In the genomic region with DNA sequence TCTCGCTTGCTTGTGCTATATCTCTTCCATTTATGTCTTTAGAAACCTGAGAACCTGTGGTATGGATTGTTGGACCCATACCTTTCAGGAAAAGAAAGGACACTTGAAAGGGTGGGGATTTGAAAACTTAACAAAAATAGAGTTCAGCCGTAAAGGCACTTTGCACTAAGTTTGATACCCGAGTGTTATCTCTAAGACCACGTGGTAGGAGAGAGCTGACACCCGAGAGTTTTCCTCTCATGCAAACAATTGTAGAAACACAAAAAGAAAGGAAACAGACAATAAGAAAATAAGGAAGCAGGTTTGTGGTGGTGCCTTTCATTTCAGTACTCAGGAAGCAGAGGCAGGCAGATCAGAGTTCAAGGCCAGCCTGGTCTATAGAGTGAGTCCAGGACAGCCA, we compare ENCODE assay signal across 21 mouse cellular contexts.
"Had no signal": no experiment of that assay in that cellular context is flagged by ENCODE, and none has a peak within 500 bp of the region (broad histone marks: within the 10 kb centered on the region; RNA-seq: fewer than 3 reads in every experiment).

No protein-coding gene starts in this region.

- H3K4me3 ChIP-seq: lung, embryonic 15.5 days; midbrain, embryonic 10.5 days; midbrain, embryonic 13.5 days; midbrain, embryonic 15.5 days; myocyte; neural tube, embryonic 13.5 days; neural tube, embryonic 15.5 days had no signal

- H3K27ac ChIP-seq: lung, embryonic 15.5 days; macrophage; midbrain, embryonic 10.5 days; midbrain, embryonic 13.5 days; midbrain, embryonic 15.5 days; neural tube, embryonic 13.5 days; neural tube, embryonic 15.5 days had no signal

- ATAC-seq: liver, postnatal 0 days; lung, postnatal 0 days; midbrain, embryonic 13.5 days; midbrain, embryonic 15.5 days had no signal

- H3K27me3 ChIP-seq: lung, embryonic 15.5 days; midbrain, embryonic 13.5 days; midbrain, embryonic 15.5 days; neural tube, embryonic 13.5 days; neural tube, embryonic 15.5 days had no signal

- DNase-seq: liver, postnatal 0 days; lung, adult 2 months; lung, postnatal 14 days; lung, postnatal 36 days; retina, postnatal 1 day; right cerebral cortex, adult 18-20 months; right cerebral cortex, postnatal 25 days; right cerebral cortex, postnatal 4 days; spleen, adult 18-20 months; thymus, adult 18-20 months; thymus, postnatal 14 days; thymus, postnatal 36 days had no signal

- H3K4me2 ChIP-seq: lung, embryonic 15.5 days; midbrain, embryonic 13.5 days; midbrain, embryonic 15.5 days; neural tube, embryonic 13.5 days; neural tube, embryonic 15.5 days had no signal

- H3K9ac ChIP-seq: liver, postnatal 0 days; lung, embryonic 15.5 days; midbrain, embryonic 13.5 days; midbrain, embryonic 15.5 days; neural tube, embryonic 13.5 days; neural tube, embryonic 15.5 days had no signal

- H3K9me3 ChIP-seq: lung, embryonic 15.5 days; midbrain, embryonic 10.5 days; midbrain, embryonic 13.5 days; midbrain, embryonic 15.5 days; neural tube, embryonic 13.5 days; neural tube, embryonic 15.5 days had no signal

- H3K4me1 ChIP-seq: lung, embryonic 15.5 days; midbrain, embryonic 10.5 days; midbrain, embryonic 13.5 days; midbrain, embryonic 15.5 days; neural tube, embryonic 13.5 days; neural tube, embryonic 15.5 days had no signal
